Mouse (Mus musculus) intestine, embryonic 14.5 days (tissue): Measurements from ENCODE around the gene Bcap31. TPM values are rescaled to one million over a fixed set of nuclear protein-coding genes. Genes with fewer than 3 reads are reported as not detected.
A peak's percentile ranks its signal among the peaks of the same experiment; 100 is the strongest.

Experiments
- ATAC-seq: fragments of 200-750 bp; cut with Nextera tagmentation; replicated peaks from 2 replicates; pipeline ENCODE4 v1.8.0; 2017; ENCODE audit warnings: low read depth, moderate number of reproducible peaks, moderate TSS enrichment, moderate library complexity; ENCODE audit not compliant: low FRiP score, low TSS enrichment
- DNase-seq: peaks from one replicate; pipeline ENCODE4 v3.0.0-alpha.2; 2018; ENCODE audit warnings: low spot score
- H3K27ac ChIP-seq: fragments of 300-500 bp; sonication (generic); 2 replicates; pipeline ENCODE4 v1.5.1; 2014; ENCODE audit warnings: low read depth, mild to moderate bottlenecking, control low read depth
- H3K27me3 ChIP-seq: fragments of 300-500 bp; sonication (generic); replicated peaks from 2 replicates; pipeline ENCODE4 v1.6.1; 2014; ENCODE audit warnings: low read length, control low read depth; ENCODE audit not compliant: control insufficient read depth, insufficient read depth
- H3K36me3 ChIP-seq: fragments of 300-500 bp; sonication (generic); 2 replicates; pipeline ENCODE4 v1.6.1; 2014; ENCODE audit warnings: low read length, control low read depth; ENCODE audit not compliant: control insufficient read depth, insufficient read depth
- H3K4me1 ChIP-seq: fragments of 300-500 bp; sonication (generic); replicated peaks from 2 replicates; pipeline ENCODE4 v1.6.1; 2014; ENCODE audit warnings: low read length, control low read depth, mixed read lengths; ENCODE audit not compliant: control insufficient read depth, insufficient read depth
- H3K4me2 ChIP-seq: fragments of 300-500 bp; sonication (generic); 2 replicates; pipeline ENCODE4 v1.6.1; 2014; ENCODE audit warnings: low read length
- H3K4me3 ChIP-seq: fragments of 300-500 bp; sonication (generic); 2 replicates; pipeline ENCODE4 v1.5.1; 2014; ENCODE audit warnings: low read depth, low read length, control low read depth, mixed read lengths
- H3K9ac ChIP-seq: fragments of 300-500 bp; sonication (generic); 2 replicates; pipeline ENCODE4 v1.6.1; 2014; ENCODE audit warnings: mild to moderate bottlenecking, low read length
- H3K9me3 ChIP-seq: fragments of 300-500 bp; sonication (generic); 2 replicates; pipeline ENCODE4 v1.6.1; 2016; ENCODE audit warnings: low read length, control low read depth; ENCODE audit not compliant: control insufficient read depth
- WGBS: fragments of 180-500 bp; shearing (Covaris S2); extraction: QIAGEN DNeasy Blood & Tissue Kit; methylation state at CpG from one replicate; pipeline ENCODE4 v1.1.7; 2014; 5-methylcytosine and 5-hydroxymethylcytosine counted together
- polyA plus RNA-seq: library from polyadenylated mRNA; unstranded; fragments of >200 nt; fragmentation: Nextera tagmentation; extraction: Ambion mirVana; gene quantifications from 2 replicates; pipeline ENCODE4 v1.2.1, GENCODE M21; 2014

The Bcap31 gene
- polyA plus RNA-seq, 1 experiment from 2014 or later, result 236 TPM

DNA sequence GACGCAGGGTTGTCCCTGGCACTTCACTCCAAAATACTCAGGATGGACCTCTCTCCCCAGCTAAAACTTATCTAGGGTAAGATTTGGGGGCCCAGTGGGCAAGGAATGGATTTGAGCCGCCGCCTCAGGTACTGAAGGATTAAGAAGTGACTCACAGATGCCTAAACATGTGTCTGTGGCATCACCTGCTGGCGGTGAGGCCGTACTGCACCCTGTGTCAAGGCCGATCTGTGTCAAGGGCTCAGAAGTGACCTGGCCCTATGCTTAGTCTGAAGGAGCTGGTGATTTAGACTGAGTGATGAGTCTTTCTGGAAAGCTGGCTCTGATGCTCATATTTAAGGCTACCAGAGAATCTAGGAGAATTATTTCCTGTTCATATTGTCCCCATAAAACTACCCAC, 61.8 kb downstream of the Bcap31 start:
- no peaks in the 10 kb centered on the region for H3K36me3 ChIP-seq
- H3K9me3 ChIP-seq, result no peaks in the 10 kb centered on the region
- 28% methylated on average over 6 of the region's 6 CpGs for WGBS
- no peaks in the 10 kb centered on the region for H3K4me1 ChIP-seq
- no peak overlapping the region for H3K27ac ChIP-seq
- H3K4me2 ChIP-seq, result no peak overlapping the region
- ATAC-seq, result peak; percentile 69; the same call in 1 of the 2 replicates
- H3K4me3 ChIP-seq, result no peak overlapping the region
- no peak overlapping the region for H3K9ac ChIP-seq
- H3K27me3 ChIP-seq, result no peaks in the 10 kb centered on the region; the same call in 1 of the 2 replicates
- DNase-seq, result peak; percentile 81

DNA sequence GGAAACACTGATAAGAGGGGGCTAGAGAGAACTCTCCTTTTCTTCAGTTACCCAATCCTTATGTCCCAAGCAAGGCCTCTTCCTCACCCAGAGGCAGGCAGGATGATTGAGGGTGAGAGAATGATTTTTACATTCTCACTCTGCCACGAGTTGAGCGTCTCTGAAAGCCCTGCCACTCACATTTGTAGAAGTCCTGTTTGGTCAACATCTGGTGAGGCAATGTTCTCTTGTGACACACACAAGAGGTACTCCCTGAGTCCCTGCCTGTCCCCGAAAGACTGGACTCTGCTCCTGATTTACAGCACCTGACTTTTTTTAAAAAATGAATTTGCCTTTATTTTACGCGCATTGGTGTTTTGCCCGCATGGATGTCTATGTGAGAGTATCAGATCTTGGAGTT, 62.6 kb downstream of the Bcap31 start:
- Histone ChIP-seq H3K4me2 (no peak overlapping the region), H3K9ac (no peak overlapping the region), H3K36me3 (no peaks in the 10 kb centered on the region), H3K27me3 (no peaks in the 10 kb centered on the region; the same call in 1 of the 2 replicates), H3K27ac (no peak overlapping the region), H3K9me3 (no peaks in the 10 kb centered on the region), H3K4me3 (no peak overlapping the region), H3K4me1 (no peaks in the 10 kb centered on the region)
- no peak for DNase-seq
- no peak for ATAC-seq
- WGBS, result 86% methylated on average over 6 of the region's 6 CpGs

DNA sequence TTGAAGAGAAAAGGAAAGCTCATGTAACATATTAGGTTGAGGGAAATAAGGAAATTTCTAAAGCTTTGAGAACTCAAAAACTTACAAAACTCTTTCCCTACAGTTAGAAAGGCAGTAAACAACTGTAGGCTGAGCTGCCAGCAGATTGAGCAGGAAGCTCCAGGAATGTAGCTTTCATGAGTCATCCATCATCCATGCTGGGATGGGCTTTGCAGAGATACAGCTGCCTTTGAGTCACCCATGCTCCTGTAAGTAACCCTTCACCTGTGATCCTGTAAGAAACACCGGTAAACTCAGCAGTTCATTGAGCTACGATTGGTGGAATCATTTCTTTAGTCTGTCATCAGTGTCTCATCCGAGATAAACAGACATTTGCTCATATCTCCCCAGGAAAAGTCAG, 65.1 kb downstream of the Bcap31 start:
- Histone ChIP-seq H3K9me3 (no peaks in the 10 kb centered on the region), H3K4me1 (no peaks in the 10 kb centered on the region), H3K4me3 (no peak overlapping the region), H3K9ac (no peak overlapping the region), H3K27me3 (no peaks in the 10 kb centered on the region; the same call in 1 of the 2 replicates), H3K27ac (no peak overlapping the region), H3K36me3 (no peaks in the 10 kb centered on the region), H3K4me2 (no peak overlapping the region)
- WGBS, result 56% methylated on average over 3 of the region's 3 CpGs
- ATAC-seq (no peak), DNase-seq (no peak)

DNA sequence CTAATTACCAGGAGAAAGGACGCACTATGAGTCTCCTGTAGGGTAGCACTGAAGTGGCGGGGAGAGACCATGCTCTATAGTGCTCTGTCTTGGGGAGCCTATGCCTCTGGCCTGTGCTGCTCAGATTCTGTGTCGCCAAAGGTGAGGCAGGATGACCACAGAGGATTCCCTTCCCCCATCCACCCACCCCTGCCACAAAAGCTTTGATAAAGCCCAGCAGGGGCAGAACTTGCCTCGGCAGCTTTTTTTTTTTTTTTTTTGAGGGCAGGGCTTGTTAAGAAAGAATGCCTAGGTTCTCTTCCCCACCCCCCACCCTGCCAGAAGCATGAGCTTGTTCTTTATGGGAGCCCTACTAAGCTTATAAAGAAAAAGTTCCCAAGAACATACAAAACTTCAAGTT, 70.9 kb downstream of the Bcap31 start:
- Histone ChIP-seq H3K27ac (no peak overlapping the region), H3K27me3 (0 out of 2 replicates have a peak, but pooled peaks cover 2% of the 10 kb centered on the region), H3K9me3 (no peaks in the 10 kb centered on the region), H3K4me1 (no peaks in the 10 kb centered on the region), H3K36me3 (no peaks in the 10 kb centered on the region), H3K4me2 (no peak overlapping the region), H3K4me3 (no peak overlapping the region), H3K9ac (no peak overlapping the region)
- no peak for DNase-seq
- 41% methylated on average over 4 of the region's 4 CpGs for WGBS
- ATAC-seq, result no peak

DNA sequence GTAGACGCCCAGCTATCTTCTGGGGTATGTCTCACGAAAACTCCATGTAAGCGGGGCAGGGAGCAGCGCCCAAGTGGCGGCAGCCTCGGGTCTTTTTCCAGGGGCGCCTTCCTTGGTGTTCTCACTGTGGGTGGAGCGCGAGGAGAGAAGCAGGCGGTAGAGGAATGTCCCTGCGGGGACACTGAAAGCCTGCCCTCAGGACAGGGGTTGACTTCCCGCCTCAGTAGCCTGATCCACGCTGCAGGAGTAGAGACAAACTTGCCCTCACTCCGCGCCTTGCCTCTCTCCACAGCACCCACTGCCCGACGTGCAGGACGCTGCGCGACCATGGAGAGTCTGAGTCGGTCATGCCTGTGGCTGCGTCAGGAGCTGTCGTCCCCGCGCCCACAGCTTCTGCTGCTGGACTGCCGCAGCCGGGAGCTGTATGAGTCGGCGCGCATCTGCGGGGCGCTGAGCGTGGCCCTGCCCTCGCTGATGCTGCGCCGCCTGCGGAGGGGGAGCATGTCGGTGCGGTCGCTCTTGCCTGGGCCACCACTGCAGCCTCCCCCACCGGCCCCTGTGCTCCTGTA, 76.0 kb downstream of the Bcap31 start:
- 11% methylated on average over 41 of the region's 41 CpGs for WGBS
- Histone ChIP-seq H3K36me3 (no peaks in the 10 kb centered on the region), H3K9ac (peak overlapping the region; percentile 38; the same call in 1 of the 2 replicates), H3K9me3 (no peaks in the 10 kb centered on the region), H3K27me3 (peaks cover 31% of the 10 kb centered on the region), H3K4me2 (peak overlapping the region; percentile 58), H3K4me3 (peak overlapping the region; percentile 37), H3K4me1 (no peaks in the 10 kb centered on the region), H3K27ac (no peak overlapping the region)
- DNase-seq (peak; percentile 67), ATAC-seq (peak; percentile 20; the same call in 1 of the 2 replicates)

DNA sequence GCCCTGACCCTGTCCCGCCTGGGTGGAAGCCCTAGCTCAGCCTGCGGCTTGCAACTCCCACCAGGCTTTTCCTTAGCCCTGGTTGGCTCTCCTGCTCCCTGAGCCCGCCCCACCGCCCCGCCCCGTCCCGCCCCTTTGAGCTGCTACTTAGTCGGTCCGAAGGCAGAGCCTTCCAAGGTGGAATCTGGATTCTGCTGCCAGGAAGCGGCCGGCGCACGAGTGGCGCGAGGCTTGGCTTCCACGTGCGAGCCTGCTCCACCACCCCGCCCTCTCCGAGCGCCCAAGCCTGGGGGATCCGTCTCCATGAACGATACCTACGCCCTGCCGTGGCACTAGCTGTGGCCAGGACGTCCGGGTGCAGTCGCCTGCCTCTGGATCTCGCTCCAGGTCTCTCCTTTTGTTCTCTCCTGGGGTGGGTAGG, 76.7 kb downstream of the Bcap31 start, which contains the start of gene Dusp9:
Dusp9 (plus strand) TSS at position 165 of the 421 bp plus-strand sequence.
- Histone ChIP-seq H3K4me2 (peak within 1 kb of the TSS; percentile 58), H3K27me3 (peaks cover 31% of the 10 kb centered on the region), H3K4me1 (no peaks in the 10 kb centered on the region), H3K9me3 (no peaks in the 10 kb centered on the region), H3K4me3 (peak within 1 kb of the TSS; percentile 37), H3K36me3 (no peaks in the 10 kb centered on the region), H3K9ac (peak within 1 kb of the TSS; percentile 38), H3K27ac (no peak within 1 kb of the TSS)
- DNase-seq, result peak; percentile 70
- WGBS, result 4% methylated on average over 22 of the region's 28 CpGs
- peak; percentile 65 for ATAC-seq

DNA sequence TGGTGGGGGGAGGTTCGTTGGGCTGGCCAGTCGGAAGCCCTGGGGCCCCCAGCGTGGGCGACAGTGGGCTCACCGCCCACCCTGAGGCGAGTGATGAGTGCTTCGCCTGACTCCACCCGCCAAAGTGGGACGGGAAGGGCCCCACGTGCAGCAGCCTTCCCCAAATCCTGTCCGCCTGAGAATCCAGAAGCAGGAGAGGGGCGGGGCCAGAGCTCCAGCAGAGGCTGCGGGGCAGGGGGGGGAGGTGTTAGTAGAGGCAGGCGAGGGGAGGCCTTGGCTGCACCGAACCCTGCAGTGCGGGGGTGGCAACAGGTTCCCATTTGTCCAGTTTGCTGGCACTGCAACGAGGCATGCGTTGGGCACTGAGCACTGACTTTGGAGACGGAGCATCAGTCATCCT, 78.6 kb downstream of the Bcap31 start:
- peak overlapping the region; percentile 25 for H3K4me3 ChIP-seq
- H3K36me3 ChIP-seq, result no peaks in the 10 kb centered on the region
- WGBS, result 11% methylated on average over 18 of the region's 19 CpGs
- no peak for ATAC-seq
- H3K9me3 ChIP-seq, result no peaks in the 10 kb centered on the region
- H3K9ac ChIP-seq, result no peak overlapping the region
- H3K27me3 ChIP-seq, result peaks cover 35% of the 10 kb centered on the region
- no peak overlapping the region for H3K27ac ChIP-seq
- peak; percentile 54 for DNase-seq
- H3K4me2 ChIP-seq, result peak overlapping the region; percentile 50
- no peaks in the 10 kb centered on the region for H3K4me1 ChIP-seq
